Comparison of ENCODE assay signal across 8 mouse cellular contexts in the genomic region with DNA sequence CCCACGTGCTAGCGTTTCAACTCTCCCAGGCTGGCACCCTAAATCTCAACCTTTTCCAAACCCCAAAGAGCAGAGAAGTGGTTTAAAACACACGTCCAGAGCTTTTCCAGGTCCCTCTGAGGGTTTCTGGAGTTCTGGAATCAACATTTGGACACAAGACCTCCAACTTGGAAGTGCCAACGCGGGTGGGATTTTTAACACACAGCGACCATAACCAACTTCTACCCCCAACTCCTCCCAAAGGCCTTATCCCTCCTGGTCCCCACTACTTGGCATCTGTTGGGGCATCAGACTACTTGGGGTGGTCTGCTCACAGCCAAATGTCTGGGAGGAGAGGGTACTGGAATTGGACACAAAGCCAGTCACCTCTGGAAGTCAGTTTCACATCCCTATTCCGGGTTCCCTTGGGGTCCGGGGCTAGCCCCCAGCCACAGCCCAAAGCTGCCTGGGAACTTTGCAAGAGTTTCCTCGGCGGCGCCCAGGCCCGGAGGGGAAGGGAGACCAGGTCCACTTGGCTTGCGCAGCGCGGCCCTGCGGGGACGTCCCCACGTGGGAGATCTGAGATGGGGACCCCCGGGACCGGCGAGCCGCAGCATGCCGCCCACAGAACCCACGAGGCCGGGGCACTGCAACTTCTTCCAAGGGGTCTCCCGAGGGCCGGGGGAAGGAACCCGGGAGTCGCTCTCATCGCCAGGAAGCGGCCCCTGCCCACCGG. TPM values are rescaled to one million over a fixed set of nuclear protein-coding genes. Genes with fewer than 3 reads are reported as not detected.
DNase-seq lines count a peak whose midpoint lies in the region; ATAC-seq and TF ChIP-seq lines count a peak whose summit lies in the region.

No protein-coding gene starts in this region.

- WGBS in embryonic facial prominence, embryonic 15.5 days, result under 1% methylated on average over 32 of the region's 32 CpGs
- 0% methylated on average over 32 of the region's 32 CpGs for WGBS in hindbrain, embryonic 11.5 days
- under 1% methylated on average over 32 of the region's 32 CpGs for WGBS in liver, embryonic 14.5 days (ENCODE audit: insufficient replicate concordance)

- H3K36me3 ChIP-seq in embryonic facial prominence, embryonic 15.5 days, result peaks cover 13% of the 10 kb centered on the region
- peaks cover 8% of the 10 kb centered on the region for H3K36me3 ChIP-seq in hindbrain, embryonic 11.5 days (ENCODE audit: control insufficient read depth, insufficient read depth, low read length)
- H3K36me3 ChIP-seq in liver, embryonic 14.5 days (replicated peaks; ENCODE audit: control insufficient read depth, insufficient read depth, low read depth), result peaks cover 12% of the 10 kb centered on the region

- H3K9me3 ChIP-seq in embryonic facial prominence, embryonic 15.5 days (replicated peaks), result no peaks in the 10 kb centered on the region
- H3K9me3 ChIP-seq in hindbrain, embryonic 11.5 days (ENCODE audit: control insufficient read depth, low read length), result no peaks in the 10 kb centered on the region
- H3K9me3 ChIP-seq in liver, embryonic 14.5 days (ENCODE audit: control insufficient read depth, low read length), result no peaks in the 10 kb centered on the region

- H3K27ac ChIP-seq in layer of hippocampus, adult 2 months, result peak overlapping the region; percentile 93
- peak overlapping the region; percentile 98 for H3K27ac ChIP-seq in embryonic facial prominence, embryonic 15.5 days (replicated peaks)
- peak overlapping the region; percentile 100 for H3K27ac ChIP-seq in hindbrain, embryonic 11.5 days (ENCODE audit: low read depth, low read length)
- peak overlapping the region; percentile 19 for H3K27ac ChIP-seq in liver, embryonic 14.5 days

- DNase-seq in layer of hippocampus, adult 2 months (ENCODE audit: low spot score in 2 of 2), result no peak
- DNase-seq in layer of hippocampus, adult 11-12 months (ENCODE audit: low spot score), result no peak
- peak; percentile 16 for DNase-seq in T-cell, adult 2 months (ENCODE audit: low spot score)
- DNase-seq in hindbrain, embryonic 11.5 days (ENCODE audit: low spot score), result peak; percentile 76
- no peak for DNase-seq in liver, embryonic 14.5 days (ENCODE audit: low read depth in 3 of 3, low spot score in 3 of 3)
- DNase-seq in spleen, adult 12 weeks (ENCODE audit: low spot score), result peak; percentile 20

- no peak for TF ChIP-seq EP300 in liver, embryonic 14.5 days (IDR thresholded peaks at IDR 0.05; ENCODE audit: low read depth)

- peaks cover 27% of the 10 kb centered on the region for H3K4me1 ChIP-seq in embryonic facial prominence, embryonic 15.5 days
- peaks cover 9% of the 10 kb centered on the region for H3K4me1 ChIP-seq in hindbrain, embryonic 11.5 days (replicated peaks; ENCODE audit: control insufficient read depth, insufficient read depth, low read length)
- H3K4me1 ChIP-seq in liver, embryonic 14.5 days (replicated peaks; ENCODE audit: control insufficient read depth in 2 of 2, insufficient read depth in 2 of 2, low read length in 1 of 2), result peaks cover 8 to 11% of the 10 kb centered on the region in 2 experiments

- peak overlapping the region; percentile 97 for H3K9ac ChIP-seq in embryonic facial prominence, embryonic 15.5 days
- H3K9ac ChIP-seq in hindbrain, embryonic 11.5 days (ENCODE audit: low read depth, low read length), result peak overlapping the region; percentile 100
- peak overlapping the region; percentile 90 for H3K9ac ChIP-seq in liver, embryonic 14.5 days (replicated peaks)

- H3K4me2 ChIP-seq in embryonic facial prominence, embryonic 15.5 days (replicated peaks), result peak overlapping the region; percentile 89
- H3K4me2 ChIP-seq in hindbrain, embryonic 11.5 days (replicated peaks; ENCODE audit: low read depth, low read length), result peak overlapping the region; percentile 89
- peak overlapping the region; percentile 72 for H3K4me2 ChIP-seq in liver, embryonic 14.5 days (ENCODE audit: low read depth)

- TF ChIP-seq CTCF in layer of hippocampus, adult 2 months (conservative IDR thresholded peaks at IDR 0.05), result no peak
- no peak for TF ChIP-seq CTCF in liver, embryonic 14.5 days (IDR thresholded peaks at IDR 0.05; ENCODE audit: low read depth)

- ATAC-seq in embryonic facial prominence, embryonic 15.5 days (ENCODE audit: insufficient number of reproducible peaks, low FRiP score, low TSS enrichment, low read depth), result no peak
- ATAC-seq in hindbrain, embryonic 11.5 days (ENCODE audit: low FRiP score), result no peak
- peak; percentile 14; the same call in 1 of the 2 replicates for ATAC-seq in liver, embryonic 14.5 days (ENCODE audit: insufficient read depth)
- ATAC-seq in CD4-positive, CD25-positive, alpha-beta regulatory T cell, adult 4 months, result no peak

- no peaks in the 10 kb centered on the region for H3K27me3 ChIP-seq in embryonic facial prominence, embryonic 15.5 days
- H3K27me3 ChIP-seq in hindbrain, embryonic 11.5 days (ENCODE audit: control insufficient read depth, insufficient read depth, low read length), result no peaks in the 10 kb centered on the region
- no peaks in the 10 kb centered on the region for H3K27me3 ChIP-seq in liver, embryonic 14.5 days (ENCODE audit: control insufficient read depth, insufficient read depth, low read length)

- H3K4me3 ChIP-seq in layer of hippocampus, adult 2 months, result peak overlapping the region; percentile 59
- peak overlapping the region; percentile 90 for H3K4me3 ChIP-seq in embryonic facial prominence, embryonic 15.5 days (replicated peaks)
- peak overlapping the region; percentile 98 for H3K4me3 ChIP-seq in hindbrain, embryonic 11.5 days (ENCODE audit: low read depth, low read length)
- peak overlapping the region; percentile 70 to 83 for H3K4me3 ChIP-seq in liver, embryonic 14.5 days (ENCODE audit: insufficient read depth in 1 of 2, low read depth in 2 of 2, low read length in 2 of 2)

RNA-seq across cellular contexts. Expression of a gene that starts 9.7 kb away (rescaled TPM):
- total RNA-seq in layer of hippocampus, adult 2 months (2021), result 10 to 100 TPM; 83.6 TPM
- 48.7 and 66.6 TPM in 2 replicates for polyA plus RNA-seq in embryonic facial prominence, embryonic 15.5 days (2015; fragmentation: Nextera tagmentation; extraction: Ambion mirVana)
- 155 and 243 TPM in 2 replicates for polyA plus RNA-seq in hindbrain, embryonic 11.5 days (2014; fragmentation: Nextera tagmentation; extraction: Ambion mirVana)
- polyA plus RNA-seq in liver, embryonic 14.5 days (2012; rRNA removed), result 68.4 and 86.5 TPM in 2 replicates
- polyA plus RNA-seq in liver, embryonic 14.5 days (2014; fragmentation: Nextera tagmentation; extraction: Ambion mirVana), result 16.3 and 27.0 TPM in 2 replicates
- polyA plus RNA-seq in CD4-positive, CD25-positive, alpha-beta regulatory T cell, adult 4 months (2017; shearing (Covaris generic)), result 10 to 100 TPM; 10.1 to 13.1 TPM

RNA-seq across cellular contexts. Expression of a gene that starts 25.3 kb away (rescaled TPM):
- 10 to 100 TPM; 14.5 to 15.4 TPM for total RNA-seq in layer of hippocampus, adult 2 months (2021)
- polyA plus RNA-seq in embryonic facial prominence, embryonic 15.5 days (2015; fragmentation: Nextera tagmentation; extraction: Ambion mirVana), result 16.9 and 17.8 TPM in 2 replicates
- 17.4 and 19.7 TPM in 2 replicates for polyA plus RNA-seq in hindbrain, embryonic 11.5 days (2014; fragmentation: Nextera tagmentation; extraction: Ambion mirVana)
- polyA plus RNA-seq in liver, embryonic 14.5 days (2012; rRNA removed), result 3.1 and 4.0 TPM in 2 replicates
- 3.4 and 4.2 TPM in 2 replicates for polyA plus RNA-seq in liver, embryonic 14.5 days (2014; fragmentation: Nextera tagmentation; extraction: Ambion mirVana)
- 10 to 100 TPM; 12.0 to 16.5 TPM for polyA plus RNA-seq in CD4-positive, CD25-positive, alpha-beta regulatory T cell, adult 4 months (2017; shearing (Covaris generic))

RNA-seq across cellular contexts. Expression of a gene that starts 25.4 kb away (rescaled TPM):
- 10 to 100 TPM; 18.9 to 19.3 TPM for total RNA-seq in layer of hippocampus, adult 2 months (2021)
- polyA plus RNA-seq in embryonic facial prominence, embryonic 15.5 days (2015; fragmentation: Nextera tagmentation; extraction: Ambion mirVana), result 6.8 and 9.6 TPM in 2 replicates
- polyA plus RNA-seq in hindbrain, embryonic 11.5 days (2014; fragmentation: Nextera tagmentation; extraction: Ambion mirVana), result 15.5 and 20.5 TPM in 2 replicates
- polyA plus RNA-seq in liver, embryonic 14.5 days (2012; rRNA removed), result 2.6 and 3.4 TPM in 2 replicates
- 4.2 and 5.5 TPM in 2 replicates for polyA plus RNA-seq in liver, embryonic 14.5 days (2014; fragmentation: Nextera tagmentation; extraction: Ambion mirVana)
- 10 to 100 TPM; 16.8 to 18.6 TPM for polyA plus RNA-seq in CD4-positive, CD25-positive, alpha-beta regulatory T cell, adult 4 months (2017; shearing (Covaris generic))

Comparison
In these comparisons a context has a peak if more than half of its experiments do, and no peak if none do; other contexts are left out.
1. DNase-seq: peak in T-cell, adult 2 months (single experiment), hindbrain, embryonic 11.5 days (single experiment) and spleen, adult 12 weeks (single experiment); none in layer of hippocampus, adult 2 months (0 of 2), layer of hippocampus, adult 11-12 months (single experiment) and liver, embryonic 14.5 days (0 of 3).
2. H3K27ac ChIP-seq: peak in every context shown above with its lines; median percentile 100 in hindbrain, embryonic 11.5 days; 98 in embryonic facial prominence, embryonic 15.5 days; 93 in layer of hippocampus, adult 2 months; 19 in liver, embryonic 14.5 days.
3. Peak in every context shown above with its lines, with median percentiles within 50 percentile points of each other: H3K4me3 ChIP-seq, H3K4me2 ChIP-seq and H3K9ac ChIP-seq.